Mouse (Mus musculus) leukemia stem cell, adult 10-12 weeks (primary cell): Measurements from ENCODE around the gene Sh3gl3. TPM values are rescaled to one million over a fixed set of nuclear protein-coding genes. Genes with fewer than 3 reads are reported as not detected.

Experiments
- polyA plus RNA-seq: library from polyadenylated mRNA; stranded (reverse); fragments of >175 nt; gene quantifications from 2 replicates; pipeline ENCODE4 v1.2.3, GENCODE M21; 2012; ENCODE audit warnings: low replicate concordance

The Sh3gl3 gene
- 0.08 and 0.11 TPM in 2 replicates for polyA plus RNA-seq

GRCm38 (mm10) chr7:82173540-82173939 lies at the start of gene Sh3gl3:
Gene Sh3gl3 (plus strand): TSS chr7:82173840.

GRCm38 (mm10) chr7:82335211-82336121 lies 161.8 kb downstream of the Sh3gl3 start, which contains the start of gene Adamtsl3:
Gene Adamtsl3 (plus strand): TSS chr7:82335694.

Other genes with a start within 250 kb of the Sh3gl3 start
- gene Hdgfl3, start 239.4 kb upstream of the Sh3gl3 start, polyA plus RNA-seq, result 0.17 and 0.23 TPM in 2 replicates
- not detected in 2 replicates for gene Bnc1, start 181.5 kb upstream of the Sh3gl3 start, polyA plus RNA-seq
- gene Adamtsl3, start 161.9 kb downstream of the Sh3gl3 start, polyA plus RNA-seq, result not detected in 2 replicates